Mouse (Mus musculus) MEL (cell line): ENCODE measurements around the gene Rasgef1b.

Experiments
- ELF1 ChIP-seq: IDR thresholded peaks from 2 replicates; pipeline ENCODE4 v1.6.1; 2014; ENCODE audit warnings: low read depth, mild to moderate bottlenecking, inconsistent platforms, low read length, improper control_type of control experiment, moderate library complexity
- GABPA ChIP-seq: IDR thresholded peaks from 2 replicates; pipeline ENCODE4 v1.6.1; 2012; ENCODE audit warnings: low read depth, mild to moderate bottlenecking, inconsistent platforms, low read length, improper control_type of control experiment, moderate library complexity

DNA sequence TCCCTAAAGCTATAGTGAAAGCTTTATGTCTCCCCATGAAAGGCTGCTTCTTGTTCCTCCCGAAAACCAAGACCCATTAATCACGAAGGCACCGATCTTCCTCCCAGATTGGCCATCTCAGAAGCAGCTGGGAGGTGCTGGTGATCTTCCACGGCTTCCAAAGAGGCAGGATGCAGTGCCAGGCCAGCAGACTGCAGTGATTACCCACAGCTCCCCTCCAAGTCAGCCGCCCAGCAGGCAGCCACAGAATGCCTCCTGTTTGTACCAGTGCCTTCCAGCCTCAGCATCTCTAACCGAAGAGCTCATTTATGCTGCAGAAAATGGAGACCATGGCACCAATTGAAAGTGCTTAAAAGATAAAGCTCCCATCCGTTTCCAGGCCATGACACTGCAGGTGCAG is 131.2 kb downstream of the Rasgef1b start:
- no peak for TF ChIP-seq GABPA
- no peak for TF ChIP-seq ELF1
